Mouse (Mus musculus): ENCODE results near the gene Gm21820.
"Not testable (repeated sequence)": the region's sequence is repeated elsewhere in the genome, so short reads cannot be mapped to it uniquely, and the experiment has no call there.

Gene Gm21820

GRCm38 (mm10) chrY:5249341-5249740 lies at the start of gene Gm21820:
TSS of gene Gm21820 (minus strand) at chrY:5249441.
- DNase-seq = not testable (repeated sequence)
